Mouse (Mus musculus): ENCODE data around the gene Fam183b. TPM values are rescaled to one million over a fixed set of nuclear protein-coding genes. Genes with fewer than 3 reads are reported as not detected.

Fam183b gene
- polyA plus RNA-seq, 1 experiment: 1.6 TPM

Other genes starting within 250 kb of the Fam183b start
- gene Olfr328, start 246.3 kb downstream of the Fam183b start, polyA plus RNA-seq (2012; rRNA removed): 0.07 and 0.11 TPM in 2 replicates
- gene Olfr224, start 231.4 kb downstream of the Fam183b start, polyA plus RNA-seq (2012; rRNA removed): 0.08 TPM in 1 of 2 replicates, not detected in the other
- gene Olfr325, start 224.2 kb downstream of the Fam183b start, polyA plus RNA-seq (2012; rRNA removed): not detected in 2 replicates
- not detected in 2 replicates for gene Olfr324, start 206.8 kb downstream of the Fam183b start, polyA plus RNA-seq (2012; rRNA removed)
- gene 2210407C18Rik, start 185.9 kb downstream of the Fam183b start, polyA plus RNA-seq (2012; rRNA removed): not detected in 2 replicates
- not detected in 2 replicates for gene Olfr323, start 171.5 kb downstream of the Fam183b start, polyA plus RNA-seq (2012; rRNA removed)
- 0.28 and 0.29 TPM in 2 replicates for gene Trim58, start 161.5 kb downstream of the Fam183b start, polyA plus RNA-seq (2012; rRNA removed)
- not detected in 2 replicates for gene Olfr322, start 143.2 kb downstream of the Fam183b start, polyA plus RNA-seq (2012; rRNA removed)
- gene Olfr320, start 120.9 kb downstream of the Fam183b start, polyA plus RNA-seq (2012; rRNA removed): not detected in 2 replicates
- not detected in 2 replicates for gene Olfr319, start 102.8 kb downstream of the Fam183b start, polyA plus RNA-seq (2012; rRNA removed)
- gene Olfr318, start 77.9 kb downstream of the Fam183b start, polyA plus RNA-seq (2012; rRNA removed): not detected in 2 replicates
- gene Olfr317, start 62.7 kb downstream of the Fam183b start, polyA plus RNA-seq (2012; rRNA removed): 0.03 TPM in 1 of 2 replicates, not detected in the other
- gene Olfr316, start 49.2 kb downstream of the Fam183b start, polyA plus RNA-seq (2012; rRNA removed): not detected in 2 replicates
- gene Olfr315, start 28.8 kb downstream of the Fam183b start, polyA plus RNA-seq (2012; rRNA removed): not detected in 2 replicates
- not detected in 2 replicates for gene Olfr314, start 19.0 kb downstream of the Fam183b start, polyA plus RNA-seq (2012; rRNA removed)
- not detected in 2 replicates for gene Olfr313, start 13.0 kb upstream of the Fam183b start, polyA plus RNA-seq (2012; rRNA removed)
- gene Olfr312, start 27.3 kb upstream of the Fam183b start, polyA plus RNA-seq (2012; rRNA removed): not detected in 2 replicates
- gene Olfr311, start 37.3 kb upstream of the Fam183b start, polyA plus RNA-seq (2012; rRNA removed): not detected in 2 replicates
- gene Gm12258, start 45.2 kb upstream of the Fam183b start, polyA plus RNA-seq (2012; rRNA removed): 22.5 and 24.5 TPM in 2 replicates
- gene 2810021J22Rik, start 65.3 kb upstream of the Fam183b start, polyA plus RNA-seq (2012; rRNA removed): 6.7 and 8.0 TPM in 2 replicates
- gene Zfp39, start 102.3 kb upstream of the Fam183b start, polyA plus RNA-seq (2012; rRNA removed): 5.4 and 6.3 TPM in 2 replicates
- gene Btnl10, start 115.9 kb upstream of the Fam183b start, polyA plus RNA-seq (2012; rRNA removed): not detected in 2 replicates
- gene Rnf187, start 137.0 kb upstream of the Fam183b start, polyA plus RNA-seq (2012; rRNA removed): 578 and 589 TPM in 2 replicates
- gene Hist3h2ba, start 147.0 kb upstream of the Fam183b start, polyA plus RNA-seq (2012; rRNA removed): 154 and 186 TPM in 2 replicates
- 41.3 and 43.2 TPM in 2 replicates for gene Hist3h2a, start 152.7 kb upstream of the Fam183b start, polyA plus RNA-seq (2012; rRNA removed)
- 3.5 and 4.8 TPM in 2 replicates for gene Trim17, start 152.7 kb upstream of the Fam183b start, polyA plus RNA-seq (2012; rRNA removed)
- gene Trim11, start 176.1 kb upstream of the Fam183b start, polyA plus RNA-seq (2012; rRNA removed): 25.3 and 27.5 TPM in 2 replicates